Comparison of ENCODE assay signal across 15 mouse cellular contexts in the genomic region with DNA sequence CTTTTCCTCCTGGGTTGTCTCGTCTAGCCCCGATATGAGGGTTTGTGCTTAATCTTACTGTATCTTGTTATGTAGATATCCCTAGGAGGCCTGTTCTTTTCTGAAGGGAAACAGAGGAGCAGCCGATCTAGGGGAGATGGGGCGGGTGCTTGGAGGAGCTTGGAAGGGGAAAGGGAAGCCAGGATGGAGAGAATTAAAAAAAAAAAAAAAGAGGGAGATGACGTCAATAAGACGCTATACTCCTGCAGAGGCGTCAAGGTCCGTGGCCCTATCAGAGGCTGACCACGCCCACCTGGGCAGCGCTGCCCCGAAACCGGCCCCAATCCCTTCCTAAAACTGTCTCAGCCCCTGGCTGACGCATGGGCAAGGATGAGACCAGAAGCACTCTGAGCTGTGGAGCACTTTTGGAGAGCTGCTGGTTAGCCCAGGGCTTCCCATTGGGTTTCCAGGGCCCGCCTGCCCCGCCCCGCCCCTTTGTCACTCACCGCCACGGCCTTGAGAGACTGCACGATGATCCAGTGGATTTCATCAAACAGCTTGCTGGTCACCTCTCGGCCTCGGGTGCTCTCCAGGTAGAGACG. TPM values are rescaled to one million over a fixed set of nuclear protein-coding genes. Genes with fewer than 3 reads are reported as not detected.
DNase-seq lines count a peak whose midpoint lies in the region; ATAC-seq and TF ChIP-seq lines count a peak whose summit lies in the region.
"Had no signal": no experiment of that assay in that cellular context is flagged by ENCODE, and none has a peak within 500 bp of the region (broad histone marks: within the 10 kb centered on the region; RNA-seq: fewer than 3 reads in every experiment).

No protein-coding gene starts in this region.

- H3K4me3 ChIP-seq in intestine, embryonic 15.5 days (replicated peaks) = no peak overlapping the region
- no peak overlapping the region for H3K4me3 ChIP-seq in intestine, embryonic 16.5 days (ENCODE audit: low read length)
- H3K4me3 ChIP-seq in liver, embryonic 14.5 days (ENCODE audit: insufficient read depth in 1 of 2, low read depth in 2 of 2, low read length in 2 of 2) = peak overlapping the region in 1 of 2 experiments; percentile 33; a peak in 2 of 4 replicates
- H3K4me3 ChIP-seq: layer of hippocampus, adult 2 months; midbrain, embryonic 15.5 days had no signal

- no peaks in the 10 kb centered on the region for H3K9me3 ChIP-seq in intestine, embryonic 15.5 days
- no peaks in the 10 kb centered on the region for H3K9me3 ChIP-seq in intestine, embryonic 16.5 days (ENCODE audit: control insufficient read depth, low read length)
- no peaks in the 10 kb centered on the region for H3K9me3 ChIP-seq in liver, embryonic 14.5 days (ENCODE audit: control insufficient read depth, low read length)
- H3K9me3 ChIP-seq: midbrain, embryonic 15.5 days had no signal

- WGBS in intestine, embryonic 15.5 days = 65% methylated on average over 22 of the region's 22 CpGs
- 71% methylated on average over 22 of the region's 22 CpGs for WGBS in intestine, embryonic 16.5 days
- 66% methylated on average over 22 of the region's 22 CpGs for WGBS in liver, embryonic 14.5 days (ENCODE audit: insufficient replicate concordance)

- H3K4me2 ChIP-seq in intestine, embryonic 15.5 days (replicated peaks) = 0 out of 2 replicates have a peak overlapping the region, but pooled peaks have one; percentile 26
- no peak overlapping the region for H3K4me2 ChIP-seq in intestine, embryonic 16.5 days (ENCODE audit: low read depth, low read length)
- H3K4me2 ChIP-seq in liver, embryonic 14.5 days (ENCODE audit: low read depth) = peak overlapping the region; percentile 47
- H3K4me2 ChIP-seq: midbrain, embryonic 15.5 days had no signal

- no peak for TF ChIP-seq CTCF in liver, embryonic 14.5 days (IDR thresholded peaks at IDR 0.05; ENCODE audit: low read depth)

- no peaks in the 10 kb centered on the region for H3K4me1 ChIP-seq in intestine, embryonic 15.5 days (replicated peaks)
- no peaks in the 10 kb centered on the region for H3K4me1 ChIP-seq in intestine, embryonic 16.5 days (ENCODE audit: control insufficient read depth, insufficient read depth, low read length)
- peaks cover 5 to 10% of the 10 kb centered on the region in 2 experiments; a peak in 3 of 4 replicates for H3K4me1 ChIP-seq in liver, embryonic 14.5 days (replicated peaks; ENCODE audit: control insufficient read depth in 2 of 2, insufficient read depth in 2 of 2, low read length in 1 of 2)
- H3K4me1 ChIP-seq: midbrain, embryonic 15.5 days had no signal

- no peak overlapping the region for H3K9ac ChIP-seq in intestine, embryonic 15.5 days
- H3K9ac ChIP-seq in intestine, embryonic 16.5 days (ENCODE audit: low read depth, low read length) = no peak overlapping the region
- H3K9ac ChIP-seq in liver, embryonic 14.5 days (replicated peaks) = no peak overlapping the region
- H3K9ac ChIP-seq: midbrain, embryonic 15.5 days had no signal

- H3K36me3 ChIP-seq in intestine, embryonic 15.5 days = peaks cover 6% of the 10 kb centered on the region; the same call in 1 of the 2 replicates
- 0 out of 2 replicates have a peak, but pooled peaks cover 3% of the 10 kb centered on the region for H3K36me3 ChIP-seq in intestine, embryonic 16.5 days (ENCODE audit: control insufficient read depth, insufficient read depth, low read length)
- H3K36me3 ChIP-seq in liver, embryonic 14.5 days (replicated peaks; ENCODE audit: control insufficient read depth, insufficient read depth, low read depth) = no peaks in the 10 kb centered on the region

- H3K27ac ChIP-seq in intestine, embryonic 15.5 days = no peak overlapping the region
- no peak overlapping the region for H3K27ac ChIP-seq in intestine, embryonic 16.5 days (ENCODE audit: low read length)
- H3K27ac ChIP-seq in liver, embryonic 14.5 days = no peak overlapping the region
- H3K27ac ChIP-seq: layer of hippocampus, adult 2 months; midbrain, embryonic 15.5 days had no signal

- no peak for ATAC-seq in intestine, embryonic 15.5 days
- no peak for ATAC-seq in intestine, embryonic 16.5 days
- peak; percentile 66 for ATAC-seq in liver, embryonic 14.5 days (ENCODE audit: insufficient read depth)
- ATAC-seq in megakaryocyte progenitor cell, adult 5-6 weeks (replicated peaks; ENCODE audit: poor library complexity) = no peak
- ATAC-seq: forebrain, embryonic 14.5 days; midbrain, embryonic 15.5 days had no signal

- no peaks in the 10 kb centered on the region for H3K27me3 ChIP-seq in intestine, embryonic 15.5 days (replicated peaks)
- no peaks in the 10 kb centered on the region for H3K27me3 ChIP-seq in intestine, embryonic 16.5 days (replicated peaks; ENCODE audit: control insufficient read depth, insufficient read depth, low read length)
- H3K27me3 ChIP-seq in liver, embryonic 14.5 days (ENCODE audit: control insufficient read depth, insufficient read depth, low read length) = no peaks in the 10 kb centered on the region
- H3K27me3 ChIP-seq: midbrain, embryonic 15.5 days had no signal

- DNase-seq in adrenal gland, adult (ENCODE audit: inconsistent age in 2 of 2, low spot score in 1 of 2) = peak; percentile 50 to 73
- no peak for DNase-seq in adrenal gland, postnatal 4 days (ENCODE audit: low spot score in 2 of 2)
- peak; percentile 33 for DNase-seq in adrenal gland, postnatal 25 days
- DNase-seq in liver, embryonic 14.5 days (ENCODE audit: low read depth in 3 of 3, low spot score in 3 of 3) = peak; percentile 30 to 54 (median 44)
- no peak for DNase-seq in right cerebral cortex, adult 2 months (ENCODE audit: low spot score in 2 of 2)
- DNase-seq: cerebellum, adult 2 months; heart, postnatal 4 days; kidney, adult 9 months had no signal

- no peak for TF ChIP-seq EP300 in liver, embryonic 14.5 days (IDR thresholded peaks at IDR 0.05; ENCODE audit: low read depth)

RNA-seq across cellular contexts. Expression of a gene that starts 14.8 kb away (rescaled TPM):
- 10 to 100 TPM in 1 of 2 experiments, 1 to 10 TPM in 1; 9.8 to 11.3 TPM for total RNA-seq in adrenal gland, postnatal 4 days (2021)
- 17.1 and 18.4 TPM in 2 replicates for polyA plus RNA-seq in intestine, embryonic 15.5 days (2015; fragmentation: Nextera tagmentation; extraction: Ambion mirVana)
- polyA plus RNA-seq in intestine, embryonic 16.5 days (2015; fragmentation: Nextera tagmentation; extraction: Ambion mirVana) = 14.1 and 17.1 TPM in 2 replicates
- 6.2 and 9.0 TPM in 2 replicates for total RNA-seq in adrenal gland, postnatal 25 days (2021)
- polyA plus RNA-seq in liver, embryonic 14.5 days (2012; rRNA removed) = 3.5 and 3.7 TPM in 2 replicates
- 1.9 and 2.7 TPM in 2 replicates for polyA plus RNA-seq in liver, embryonic 14.5 days (2014; fragmentation: Nextera tagmentation; extraction: Ambion mirVana)
- total RNA-seq in megakaryocyte progenitor cell, adult 5-6 weeks (2015) = 6.2 and 7.6 TPM in 2 replicates
- total RNA-seq in megakaryocyte progenitor cell, adult 5-6 weeks (2017) = 2.0 and 4.9 TPM in 2 replicates

RNA-seq across cellular contexts. Expression of a gene that starts 30.8 kb away (rescaled TPM):
- total RNA-seq in adrenal gland, postnatal 4 days (2021) = 1 to 10 TPM; 8.2 to 9.1 TPM
- polyA plus RNA-seq in intestine, embryonic 15.5 days (2015; fragmentation: Nextera tagmentation; extraction: Ambion mirVana) = 4.3 and 5.6 TPM in 2 replicates
- polyA plus RNA-seq in intestine, embryonic 16.5 days (2015; fragmentation: Nextera tagmentation; extraction: Ambion mirVana) = 3.1 and 4.3 TPM in 2 replicates
- 3.9 and 4.3 TPM in 2 replicates for total RNA-seq in adrenal gland, postnatal 25 days (2021)
- 1.3 and 1.8 TPM in 2 replicates for polyA plus RNA-seq in liver, embryonic 14.5 days (2012; rRNA removed)
- 1.4 and 2.0 TPM in 2 replicates for polyA plus RNA-seq in liver, embryonic 14.5 days (2014; fragmentation: Nextera tagmentation; extraction: Ambion mirVana)
- total RNA-seq in megakaryocyte progenitor cell, adult 5-6 weeks (2015) = 0.15 TPM in 1 of 2 replicates, not detected in the other
- 0.25 TPM in 1 of 2 replicates, not detected in the other for total RNA-seq in megakaryocyte progenitor cell, adult 5-6 weeks (2017)
- total RNA-seq: layer of hippocampus, adult 2 months; left cerebral cortex, postnatal 25 days had no signal

RNA-seq across cellular contexts. Expression of a gene that starts 31.5 kb away (rescaled TPM):
- 10 to 100 TPM; 80.4 to 80.7 TPM for total RNA-seq in adrenal gland, postnatal 4 days (2021)
- polyA plus RNA-seq in intestine, embryonic 15.5 days (2015; fragmentation: Nextera tagmentation; extraction: Ambion mirVana) = 70.8 and 78.1 TPM in 2 replicates
- polyA plus RNA-seq in intestine, embryonic 16.5 days (2015; fragmentation: Nextera tagmentation; extraction: Ambion mirVana) = 76.4 and 81.6 TPM in 2 replicates
- 80.8 and 94.8 TPM in 2 replicates for total RNA-seq in adrenal gland, postnatal 25 days (2021)
- 30.1 and 39.7 TPM in 2 replicates for polyA plus RNA-seq in liver, embryonic 14.5 days (2012; rRNA removed)
- 32.8 and 37.6 TPM in 2 replicates for polyA plus RNA-seq in liver, embryonic 14.5 days (2014; fragmentation: Nextera tagmentation; extraction: Ambion mirVana)
- 40.0 and 47.4 TPM in 2 replicates for total RNA-seq in megakaryocyte progenitor cell, adult 5-6 weeks (2015)
- 71.7 and 101 TPM in 2 replicates for total RNA-seq in megakaryocyte progenitor cell, adult 5-6 weeks (2017)

Comparison
In these comparisons a context has a peak if more than half of its experiments do, and no peak if none do; other contexts are left out.
1. DNase-seq: peak in adrenal gland, adult (2 of 2), adrenal gland, postnatal 25 days (single experiment) and liver, embryonic 14.5 days (3 of 3); none in adrenal gland, postnatal 4 days (0 of 2) and right cerebral cortex, adult 2 months (0 of 2).